Mouse (Mus musculus): Measurements from ENCODE around the gene Dnajb13.

Dnajb13 gene

DNA sequence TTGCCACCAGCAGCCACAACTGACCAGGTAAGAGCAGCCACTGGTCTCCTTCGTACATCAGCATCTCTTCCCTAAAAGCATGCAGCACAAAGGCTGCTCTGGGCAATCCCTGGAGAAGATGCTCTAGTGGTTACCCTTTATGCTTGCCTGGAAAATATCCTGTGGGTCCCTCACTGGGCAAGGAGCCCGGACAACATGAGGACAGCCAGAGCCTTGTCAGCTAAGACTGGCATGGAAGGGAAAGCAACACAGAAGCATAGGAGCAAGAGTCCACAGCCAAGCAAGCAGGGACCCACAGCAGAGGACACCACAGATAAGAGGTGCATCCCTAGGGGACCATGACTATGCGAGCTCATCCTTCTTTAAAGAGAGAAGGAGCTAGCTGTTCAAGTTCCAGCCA lies 54.9 kb downstream of the Dnajb13 start:
- DNase-seq (ENCODE audit: low spot score in 2 of 2), result no peak

DNA sequence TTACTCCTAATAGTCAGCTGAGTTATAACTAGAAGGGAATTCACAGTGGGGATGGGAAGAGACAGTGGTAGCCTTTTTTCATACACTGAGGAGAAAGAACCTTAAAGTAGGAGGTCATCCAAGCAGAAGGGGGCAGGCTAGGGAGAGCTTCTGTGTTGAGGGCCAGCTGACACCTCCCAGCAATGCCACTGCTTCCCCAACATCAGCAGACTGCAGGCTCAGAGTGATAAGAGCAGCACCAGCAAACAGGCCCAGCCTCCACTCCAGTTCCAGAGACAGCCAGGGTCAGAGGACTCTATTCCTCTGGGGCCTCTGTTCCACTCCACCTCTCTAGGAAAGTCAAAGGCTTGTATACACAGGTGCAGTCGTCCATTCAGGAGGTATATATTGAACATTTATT lies 56.6 kb downstream of the Dnajb13 start:
- peak in 1 of 2 experiments; percentile 42 for DNase-seq (ENCODE audit: low spot score in 2 of 2)
